Mouse (Mus musculus) liver, embryonic 12.5 days (tissue): ENCODE data around the gene Olfr1284. TPM values are rescaled to one million over a fixed set of nuclear protein-coding genes. Genes with fewer than 3 reads are reported as not detected.
"Not testable (repeated sequence)": the region's sequence is repeated elsewhere in the genome, so short reads cannot be mapped to it uniquely, and the experiment has no call there.

Experiments
- ATAC-seq: fragments of 200-750 bp; cut with Nextera tagmentation; 2 replicates; pipeline ENCODE4 v1.8.0; 2017; ENCODE audit warnings: moderate number of reproducible peaks, mild to moderate bottlenecking, moderate library complexity
- H3K27ac ChIP-seq: fragments of 300-500 bp; sonication (generic); 2 replicates; pipeline ENCODE4 v1.5.1; 2016; ENCODE audit warnings: mild to moderate bottlenecking
- H3K27me3 ChIP-seq: fragments of 300-500 bp; sonication (generic); replicated peaks from 2 replicates; pipeline ENCODE4 v1.6.1; 2016; ENCODE audit warnings: mild to moderate bottlenecking, moderate library complexity
- H3K36me3 ChIP-seq: fragments of 300-500 bp; sonication (generic); 2 replicates; pipeline ENCODE4 v1.6.1; 2016; ENCODE audit warnings: mild to moderate bottlenecking, moderate library complexity
- H3K4me1 ChIP-seq: fragments of 300-500 bp; sonication (generic); 2 replicates; pipeline ENCODE4 v1.6.1; 2016
- H3K4me2 ChIP-seq: fragments of 300-500 bp; sonication (generic); 2 replicates; pipeline ENCODE4 v1.6.1; 2016; ENCODE audit warnings: mild to moderate bottlenecking, moderate library complexity
- H3K4me3 ChIP-seq: fragments of 300-500 bp; sonication (generic); 2 replicates; pipeline ENCODE4 v1.5.1; 2016; ENCODE audit warnings: mild to moderate bottlenecking, moderate library complexity
- H3K9ac ChIP-seq: fragments of 300-500 bp; sonication (generic); 2 replicates; pipeline ENCODE4 v1.6.1; 2016; ENCODE audit warnings: mild to moderate bottlenecking, moderate library complexity
- H3K9me3 ChIP-seq: fragments of 300-500 bp; sonication (generic); replicated peaks from 2 replicates; pipeline ENCODE4 v1.6.1; 2016; ENCODE audit warnings: mild to moderate bottlenecking, moderate library complexity
- WGBS: fragments of 180-500 bp; shearing (Covaris S2); methylation state at CpG from one replicate; pipeline ENCODE4 v1.1.7; 2016; ENCODE audit not compliant: insufficient replicate concordance; 5-methylcytosine and 5-hydroxymethylcytosine counted together
- polyA plus RNA-seq: library from polyadenylated mRNA; unstranded; fragments of >200 nt; fragmentation: Nextera tagmentation; extraction: Ambion mirVana; gene quantifications from 2 replicates; pipeline ENCODE4 v1.2.1, GENCODE M21; 2016

The Olfr1284 gene
- polyA plus RNA-seq: not detected in 2 replicates

GRCm38 (mm10) chr2:111375222-111375621 is at the start of gene Olfr1284:
Olfr1284 (plus strand) TSS chr2:111375522.
- no peak within 1 kb of the TSS for H3K4me2 ChIP-seq
- no peaks in the 10 kb centered on the region for H3K36me3 ChIP-seq
- no peaks in the 10 kb centered on the region for H3K4me1 ChIP-seq
- 77% methylated on average over 1 of the region's 1 CpGs for WGBS
- H3K4me3 ChIP-seq: no peak within 1 kb of the TSS
- H3K9me3 ChIP-seq: no peaks in the 10 kb centered on the region
- no peak within 1 kb of the TSS for H3K27ac ChIP-seq
- H3K9ac ChIP-seq: no peak within 1 kb of the TSS
- H3K27me3 ChIP-seq: no peaks in the 10 kb centered on the region
- no peak for ATAC-seq

DNA sequence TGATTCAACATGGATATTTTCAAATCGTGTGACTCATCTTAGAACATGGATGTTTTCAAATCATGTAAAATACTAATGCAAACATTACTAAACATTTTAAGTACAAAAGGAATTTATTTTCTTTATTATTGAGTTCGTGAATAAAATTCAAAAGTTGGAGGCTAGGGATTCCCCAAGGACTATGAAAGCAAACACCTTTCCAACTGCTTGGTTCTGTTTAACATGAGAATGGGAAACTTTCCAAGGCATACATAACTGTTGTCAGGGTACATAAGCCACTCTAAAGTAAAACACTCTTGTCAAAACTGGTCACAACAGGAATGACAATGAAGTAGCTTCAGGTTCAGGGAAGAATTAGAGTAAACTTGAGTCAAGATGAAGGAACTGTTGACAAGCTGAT is 49.1 kb upstream of the Olfr1284 start, which contains the start of gene Olfr1281:
Gene Olfr1281, plus strand, starts transcription at position 301 of the 400 bp plus-strand sequence.
- 58% methylated on average over 2 of the region's 2 CpGs for WGBS
- Histone ChIP-seq H3K9me3 (no peaks in the 10 kb centered on the region), H3K4me3 (no peak within 1 kb of the TSS), H3K27ac (no peak within 1 kb of the TSS), H3K36me3 (no peaks in the 10 kb centered on the region), H3K4me2 (no peak within 1 kb of the TSS), H3K27me3 (no peaks in the 10 kb centered on the region), H3K4me1 (no peaks in the 10 kb centered on the region), H3K9ac (no peak within 1 kb of the TSS)
- no peak for ATAC-seq

GRCm38 (mm10) chr2:111333721-111334120 is 41.6 kb upstream of the Olfr1284 start:
- not testable (repeated sequence) for H3K27me3 ChIP-seq, H3K4me2 ChIP-seq, H3K9ac ChIP-seq, H3K36me3 ChIP-seq, ATAC-seq, H3K9me3 ChIP-seq, H3K4me1 ChIP-seq, H3K27ac ChIP-seq, H3K4me3 ChIP-seq
- WGBS: 65% methylated on average over 5 of the region's 5 CpGs

- Histone ChIP-seq H3K27ac (no peak within 1 kb of the TSS), H3K9ac (no peak within 1 kb of the TSS), H3K9me3 (no peaks in the 10 kb centered on the region), H3K4me1 (no peaks in the 10 kb centered on the region), H3K36me3 (no peaks in the 10 kb centered on the region), H3K27me3 (no peaks in the 10 kb centered on the region), H3K4me3 (no peak within 1 kb of the TSS), H3K4me2 (no peak within 1 kb of the TSS)
- WGBS: 51% methylated on average over 2 of the region's 2 CpGs
- ATAC-seq: no peak
Observed at GRCm38 (mm10) chr2:111335976-111336375, 39.3 kb upstream of the Olfr1284 start, which contains the start of gene Olfr1282. Olfr1282 (minus strand) TSS chr2:111336076.

DNA sequence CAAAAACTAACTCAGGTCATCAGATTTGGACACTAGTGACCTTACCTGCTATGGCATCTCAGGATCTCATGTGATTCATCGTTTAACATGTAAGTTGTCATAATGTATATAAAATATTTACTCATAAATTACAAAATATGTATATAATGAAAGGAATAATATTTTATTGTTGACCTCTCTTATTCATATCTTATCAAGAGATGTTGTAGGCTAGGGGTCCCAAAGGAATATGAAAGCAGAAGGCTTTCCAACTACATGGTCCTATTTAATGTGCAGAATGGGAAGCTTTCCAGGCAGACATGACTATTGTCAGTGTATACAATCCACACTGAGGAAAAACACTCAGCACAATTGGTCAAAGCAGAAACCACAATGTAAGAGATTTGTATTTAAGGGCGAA is 8.8 kb upstream of the Olfr1284 start, which contains the start of gene Olfr1283:
Gene Olfr1283, plus strand, starts transcription at position 301 of the 400 bp plus-strand sequence.
- Histone ChIP-seq H3K27ac (no peak within 1 kb of the TSS), H3K9ac (no peak within 1 kb of the TSS), H3K36me3 (no peaks in the 10 kb centered on the region), H3K9me3 (no peaks in the 10 kb centered on the region), H3K4me1 (no peaks in the 10 kb centered on the region), H3K27me3 (no peaks in the 10 kb centered on the region), H3K4me2 (no peak within 1 kb of the TSS), H3K4me3 (no peak within 1 kb of the TSS)
- ATAC-seq: no peak
- WGBS: 54% methylated on average over 2 of the region's 2 CpGs

DNA sequence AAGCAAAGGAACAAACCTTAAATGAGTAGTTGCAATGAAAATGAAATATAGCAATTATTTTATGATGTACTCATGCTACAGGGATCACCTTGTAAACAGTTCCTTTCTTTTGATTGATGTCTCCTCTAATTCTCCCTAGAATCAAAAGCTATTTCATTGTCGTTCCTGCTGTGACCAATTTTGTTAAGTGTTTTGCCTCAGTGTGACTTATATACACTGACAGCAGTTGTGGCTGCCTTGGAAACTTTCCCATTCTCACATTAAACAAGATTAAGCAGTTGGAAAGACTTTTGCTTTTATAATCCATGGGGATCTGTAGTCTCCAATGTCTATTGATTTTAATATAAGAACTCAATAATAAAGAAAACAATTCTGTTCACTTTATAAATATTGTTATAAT is 47.6 kb downstream of the Olfr1284 start, which contains the start of gene Olfr1286:
Gene Olfr1286, minus strand, starts transcription at position 185 of the 400 bp plus-strand sequence.
- Histone ChIP-seq H3K36me3 (no peaks in the 10 kb centered on the region), H3K4me3 (no peak within 1 kb of the TSS), H3K4me2 (no peak within 1 kb of the TSS), H3K4me1 (no peaks in the 10 kb centered on the region), H3K9me3 (no peaks in the 10 kb centered on the region), H3K27me3 (no peaks in the 10 kb centered on the region), H3K9ac (no peak within 1 kb of the TSS), H3K27ac (no peak within 1 kb of the TSS)
- 54% methylated on average over 1 of the region's 1 CpGs for WGBS
- ATAC-seq: no peak

Other genes starting within 250 kb of the Olfr1284 start
- gene Gm15130, start 222.6 kb upstream of the Olfr1284 start, polyA plus RNA-seq: not detected in 2 replicates
- gene 4930430A15Rik, start 145.9 kb upstream of the Olfr1284 start, polyA plus RNA-seq: not detected in 2 replicates
- not detected in 2 replicates for gene Olfr1275, start 140.2 kb upstream of the Olfr1284 start, polyA plus RNA-seq
- gene Olfr1276, start 121.0 kb upstream of the Olfr1284 start, polyA plus RNA-seq: not detected in 2 replicates
- not detected in 2 replicates for gene Olfr1277, start 101.4 kb upstream of the Olfr1284 start, polyA plus RNA-seq
- not detected in 2 replicates for gene Olfr1278, start 85.4 kb upstream of the Olfr1284 start, polyA plus RNA-seq
- gene Olfr1279, start 74.9 kb upstream of the Olfr1284 start, polyA plus RNA-seq: not detected in 2 replicates
- not detected in 2 replicates for gene Olfr1280, start 61.5 kb upstream of the Olfr1284 start, polyA plus RNA-seq
- gene Olfr1281, start 49.0 kb upstream of the Olfr1284 start, polyA plus RNA-seq: not detected in 2 replicates
- gene Olfr1282, start 39.4 kb upstream of the Olfr1284 start, polyA plus RNA-seq: not detected in 2 replicates
- not detected in 2 replicates for gene Olfr1283, start 8.7 kb upstream of the Olfr1284 start, polyA plus RNA-seq
- not detected in 2 replicates for gene Olfr1286, start 47.6 kb downstream of the Olfr1284 start, polyA plus RNA-seq
- gene Olfr1287, start 73.6 kb downstream of the Olfr1284 start, polyA plus RNA-seq: not detected in 2 replicates
- gene Olfr1288, start 98.6 kb downstream of the Olfr1284 start, polyA plus RNA-seq: not detected in 2 replicates
- not detected in 2 replicates for gene Olfr1289, start 105.3 kb downstream of the Olfr1284 start, polyA plus RNA-seq
- gene Olfr1290, start 118.3 kb downstream of the Olfr1284 start, polyA plus RNA-seq: not detected in 2 replicates
- gene Olfr1291-ps1, start 121.7 kb downstream of the Olfr1284 start, polyA plus RNA-seq: not detected in 2 replicates
- not detected in 2 replicates for gene Olfr1293-ps, start 149.7 kb downstream of the Olfr1284 start, polyA plus RNA-seq
- not detected in 2 replicates for gene Olfr1294, start 164.8 kb downstream of the Olfr1284 start, polyA plus RNA-seq
- not detected in 2 replicates for gene Olfr1295, start 194.2 kb downstream of the Olfr1284 start, polyA plus RNA-seq